Mouse (Mus musculus): Measurements from ENCODE around the gene Herc4. TPM values are rescaled to one million over a fixed set of nuclear protein-coding genes. Genes with fewer than 3 reads are reported as not detected.

Gene Herc4
- total and polyA plus RNA-seq, 2 experiments from 2014 or later: 25.0 to 45.1 TPM

GRCm38 (mm10) chr10:63234133-63234532 is 9.5 kb upstream of the Herc4 start:
- H3K36me3 ChIP-seq (replicated peaks; ENCODE audit: control insufficient read depth, insufficient read depth, low read length): no peaks in the 10 kb centered on the region
- H3K4me2 ChIP-seq (ENCODE audit: low read depth, low read length): no peak overlapping the region
- no peak overlapping the region for H3K9ac ChIP-seq (replicated peaks; ENCODE audit: low read depth, low read length)
- DNase-seq (ENCODE audit: low spot score) (no peak), ATAC-seq (ENCODE audit: insufficient read depth, low read depth) (no peak)
- TF ChIP-seq EP300 (IDR thresholded peaks at IDR 0.05; ENCODE audit: low read depth) (no peak), CTCF (IDR thresholded peaks at IDR 0.05; ENCODE audit: low read depth) (no peak)
- H3K27ac ChIP-seq (ENCODE audit: low read depth): no peak overlapping the region
- no peaks in the 10 kb centered on the region for H3K27me3 ChIP-seq (ENCODE audit: control insufficient read depth, insufficient read depth, low read length)
- H3K4me3 ChIP-seq (ENCODE audit: low read depth, low read length): no peak overlapping the region
- no peaks in the 10 kb centered on the region for H3K9me3 ChIP-seq (replicated peaks; ENCODE audit: control insufficient read depth, low read length)
- peaks cover 10% of the 10 kb centered on the region for H3K4me1 ChIP-seq (ENCODE audit: control insufficient read depth, insufficient read depth)
- 79% methylated on average over 5 of the region's 5 CpGs for WGBS

- 85% methylated on average over 8 of the region's 8 CpGs for WGBS
- no peak for DNase-seq (ENCODE audit: low spot score)
- TF ChIP-seq EP300 (IDR thresholded peaks at IDR 0.05; ENCODE audit: low read depth) (no peak), CTCF (IDR thresholded peaks at IDR 0.05; ENCODE audit: low read depth) (no peak)
Measured at GRCm38 (mm10) chr10:63235889-63236288, 7.7 kb upstream of the Herc4 start.

DNA sequence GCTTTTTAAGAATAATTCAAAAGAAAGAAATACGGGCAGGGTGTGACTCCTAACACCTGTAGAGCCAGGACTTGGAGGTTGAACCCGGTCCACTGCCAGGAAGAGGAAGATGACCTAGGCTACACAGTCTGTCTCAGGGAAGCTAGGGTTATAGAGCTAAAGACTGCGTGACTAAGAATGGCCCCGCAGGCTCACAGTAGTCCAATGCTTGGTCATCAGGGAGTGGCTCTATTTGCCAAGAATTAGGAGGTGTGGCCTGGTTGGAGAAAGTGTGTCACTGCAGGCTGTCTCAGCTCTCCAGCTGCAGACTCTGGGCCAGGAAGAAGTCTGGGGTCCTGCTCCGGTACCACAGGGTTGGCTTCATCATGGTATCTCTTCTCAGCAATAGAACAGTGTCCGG is 6.9 kb upstream of the Herc4 start:
- no peaks in the 10 kb centered on the region for H3K27me3 ChIP-seq (ENCODE audit: control insufficient read depth, insufficient read depth, low read length)
- H3K9ac ChIP-seq (replicated peaks; ENCODE audit: low read depth, low read length): no peak overlapping the region
- TF ChIP-seq EP300 (IDR thresholded peaks at IDR 0.05; ENCODE audit: low read depth) (no peak), CTCF (IDR thresholded peaks at IDR 0.05; ENCODE audit: low read depth) (no peak)
- H3K4me3 ChIP-seq (ENCODE audit: low read depth, low read length): no peak overlapping the region
- 0 out of 2 replicates have a peak, but pooled peaks cover under 1% of the 10 kb centered on the region for H3K4me1 ChIP-seq (ENCODE audit: control insufficient read depth, insufficient read depth)
- ATAC-seq (ENCODE audit: insufficient read depth, low read depth) (no peak), DNase-seq (ENCODE audit: low spot score) (no peak)
- no peak overlapping the region for H3K4me2 ChIP-seq (ENCODE audit: low read depth, low read length)
- no peaks in the 10 kb centered on the region for H3K9me3 ChIP-seq (replicated peaks; ENCODE audit: control insufficient read depth, low read length)
- WGBS: 88% methylated on average over 6 of the region's 6 CpGs
- no peak overlapping the region for H3K27ac ChIP-seq (ENCODE audit: low read depth)
- H3K36me3 ChIP-seq (replicated peaks; ENCODE audit: control insufficient read depth, insufficient read depth, low read length): no peaks in the 10 kb centered on the region

More at GRCm38 (mm10) chr10:63235889-63236288, 7.7 kb upstream of the Herc4 start:
- H3K4me1 ChIP-seq (ENCODE audit: control insufficient read depth, insufficient read depth): peaks cover 8% of the 10 kb centered on the region
- H3K9me3 ChIP-seq (replicated peaks; ENCODE audit: control insufficient read depth, low read length): no peaks in the 10 kb centered on the region
- no peak for ATAC-seq (ENCODE audit: insufficient read depth, low read depth)
- H3K36me3 ChIP-seq (replicated peaks; ENCODE audit: control insufficient read depth, insufficient read depth, low read length): no peaks in the 10 kb centered on the region
- no peak overlapping the region for H3K9ac ChIP-seq (replicated peaks; ENCODE audit: low read depth, low read length)
- H3K4me2 ChIP-seq (ENCODE audit: low read depth, low read length): no peak overlapping the region
- no peak overlapping the region for H3K4me3 ChIP-seq (ENCODE audit: low read depth, low read length)
- H3K27ac ChIP-seq (ENCODE audit: low read depth): no peak overlapping the region
- no peaks in the 10 kb centered on the region for H3K27me3 ChIP-seq (ENCODE audit: control insufficient read depth, insufficient read depth, low read length)

DNA sequence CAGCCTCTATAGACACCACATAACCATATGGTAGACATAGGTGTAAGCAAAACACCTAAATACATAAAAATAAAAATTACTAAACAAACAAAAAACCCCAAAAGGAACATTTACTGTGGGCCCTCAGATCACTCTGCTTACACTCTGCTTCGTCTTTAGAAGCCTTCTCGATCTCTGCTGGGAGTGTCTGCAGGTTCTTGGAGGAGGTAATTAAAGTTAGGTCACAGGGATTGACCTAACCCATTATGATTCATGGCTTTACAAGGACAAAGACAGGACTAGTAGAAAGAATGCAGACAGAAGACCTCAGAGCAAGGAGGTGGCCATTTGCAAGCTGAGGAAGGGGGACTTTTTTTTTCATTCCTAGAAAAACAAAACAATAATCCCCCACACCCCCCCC is 6.4 kb upstream of the Herc4 start:
- 67% methylated on average over 2 of the region's 2 CpGs for WGBS
- Histone ChIP-seq H3K4me1 (ENCODE audit: control insufficient read depth, insufficient read depth) (no peaks in the 10 kb centered on the region), H3K4me3 (ENCODE audit: low read depth, low read length) (no peak overlapping the region), H3K36me3 (replicated peaks; ENCODE audit: control insufficient read depth, insufficient read depth, low read length) (no peaks in the 10 kb centered on the region), H3K4me2 (ENCODE audit: low read depth, low read length) (no peak overlapping the region), H3K27me3 (ENCODE audit: control insufficient read depth, insufficient read depth, low read length) (no peaks in the 10 kb centered on the region), H3K9me3 (replicated peaks; ENCODE audit: control insufficient read depth, low read length) (no peaks in the 10 kb centered on the region), H3K9ac (replicated peaks; ENCODE audit: low read depth, low read length) (no peak overlapping the region), H3K27ac (ENCODE audit: low read depth) (no peak overlapping the region)
- no peak for TF ChIP-seq EP300 (IDR thresholded peaks at IDR 0.05; ENCODE audit: low read depth)
- no peak for TF ChIP-seq CTCF (IDR thresholded peaks at IDR 0.05; ENCODE audit: low read depth)
- ATAC-seq (ENCODE audit: insufficient read depth, low read depth) (no peak), DNase-seq (ENCODE audit: low spot score) (no peak)

- Histone ChIP-seq H3K36me3 (replicated peaks; ENCODE audit: control insufficient read depth, insufficient read depth, low read length) (no peaks in the 10 kb centered on the region), H3K9me3 (replicated peaks; ENCODE audit: control insufficient read depth, low read length) (no peaks in the 10 kb centered on the region), H3K4me2 (ENCODE audit: low read depth, low read length) (no peak overlapping the region), H3K9ac (replicated peaks; ENCODE audit: low read depth, low read length) (no peak overlapping the region), H3K4me1 (ENCODE audit: control insufficient read depth, insufficient read depth) (peaks cover 5% of the 10 kb centered on the region; the same call in 1 of the 2 replicates), H3K4me3 (ENCODE audit: low read depth, low read length) (no peak overlapping the region), H3K27me3 (ENCODE audit: control insufficient read depth, insufficient read depth, low read length) (no peaks in the 10 kb centered on the region), H3K27ac (ENCODE audit: low read depth) (no peak overlapping the region)
- 65% methylated on average over 4 of the region's 4 CpGs for WGBS
- DNase-seq (ENCODE audit: low spot score): no peak
- no peak for TF ChIP-seq EP300 (IDR thresholded peaks at IDR 0.05; ENCODE audit: low read depth)
- TF ChIP-seq CTCF (IDR thresholded peaks at IDR 0.05; ENCODE audit: low read depth): no peak
- no peak for ATAC-seq (ENCODE audit: insufficient read depth, low read depth)
Measured at GRCm38 (mm10) chr10:63238090-63238489, 5.5 kb upstream of the Herc4 start.

DNA sequence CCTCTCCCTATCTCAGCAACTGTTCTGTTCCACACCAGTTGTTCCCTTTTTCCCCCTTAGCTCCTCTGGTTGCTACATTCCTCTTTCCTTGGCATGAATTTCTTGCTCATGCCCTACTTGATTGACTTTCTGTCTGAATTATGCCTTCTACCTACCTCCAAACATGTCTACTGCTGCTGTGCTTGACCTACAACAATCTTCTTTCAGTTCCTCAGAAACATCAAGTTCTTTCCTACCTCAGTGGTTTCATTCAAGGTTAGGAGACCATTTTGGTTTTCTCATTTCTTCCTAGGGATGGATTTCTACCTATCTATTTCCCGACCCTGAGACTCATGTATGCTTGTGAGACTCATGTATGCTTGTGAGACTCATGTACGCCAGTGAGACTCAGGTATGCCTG is 3.8 kb upstream of the Herc4 start:
- no peak overlapping the region for H3K4me2 ChIP-seq (ENCODE audit: low read depth, low read length)
- H3K9ac ChIP-seq (replicated peaks; ENCODE audit: low read depth, low read length): no peak overlapping the region
- H3K36me3 ChIP-seq (replicated peaks; ENCODE audit: control insufficient read depth, insufficient read depth, low read length): no peaks in the 10 kb centered on the region
- no peak for DNase-seq (ENCODE audit: low spot score)
- no peak for TF ChIP-seq CTCF (IDR thresholded peaks at IDR 0.05; ENCODE audit: low read depth)
- TF ChIP-seq EP300 (IDR thresholded peaks at IDR 0.05; ENCODE audit: low read depth): no peak
- H3K4me1 ChIP-seq (ENCODE audit: control insufficient read depth, insufficient read depth): peaks cover 7% of the 10 kb centered on the region; the same call in 1 of the 2 replicates
- H3K27ac ChIP-seq (ENCODE audit: low read depth): no peak overlapping the region
- no peaks in the 10 kb centered on the region for H3K27me3 ChIP-seq (ENCODE audit: control insufficient read depth, insufficient read depth, low read length)
- no peak for ATAC-seq (ENCODE audit: insufficient read depth, low read depth)
- 60% methylated on average over 2 of the region's 2 CpGs for WGBS
- H3K4me3 ChIP-seq (ENCODE audit: low read depth, low read length): no peak overlapping the region
- no peaks in the 10 kb centered on the region for H3K9me3 ChIP-seq (replicated peaks; ENCODE audit: control insufficient read depth, low read length)
